Mouse (Mus musculus): ENCODE data around the gene Tbc1d22b. TPM values are rescaled to one million over a fixed set of nuclear protein-coding genes. Genes with fewer than 3 reads are reported as not detected.

Gene Tbc1d22b
- total and polyA plus RNA-seq, 3 experiments, result 8.0 to 53.8 (median 30.7) TPM

- no peak for TF ChIP-seq ZNF384 (IDR thresholded peaks at IDR 0.05; ENCODE audit: low read depth, low read length)
Observed at GRCm38 (mm10) chr17:29541419-29541818, 8.2 kb upstream of the Tbc1d22b start (continued).

DNA sequence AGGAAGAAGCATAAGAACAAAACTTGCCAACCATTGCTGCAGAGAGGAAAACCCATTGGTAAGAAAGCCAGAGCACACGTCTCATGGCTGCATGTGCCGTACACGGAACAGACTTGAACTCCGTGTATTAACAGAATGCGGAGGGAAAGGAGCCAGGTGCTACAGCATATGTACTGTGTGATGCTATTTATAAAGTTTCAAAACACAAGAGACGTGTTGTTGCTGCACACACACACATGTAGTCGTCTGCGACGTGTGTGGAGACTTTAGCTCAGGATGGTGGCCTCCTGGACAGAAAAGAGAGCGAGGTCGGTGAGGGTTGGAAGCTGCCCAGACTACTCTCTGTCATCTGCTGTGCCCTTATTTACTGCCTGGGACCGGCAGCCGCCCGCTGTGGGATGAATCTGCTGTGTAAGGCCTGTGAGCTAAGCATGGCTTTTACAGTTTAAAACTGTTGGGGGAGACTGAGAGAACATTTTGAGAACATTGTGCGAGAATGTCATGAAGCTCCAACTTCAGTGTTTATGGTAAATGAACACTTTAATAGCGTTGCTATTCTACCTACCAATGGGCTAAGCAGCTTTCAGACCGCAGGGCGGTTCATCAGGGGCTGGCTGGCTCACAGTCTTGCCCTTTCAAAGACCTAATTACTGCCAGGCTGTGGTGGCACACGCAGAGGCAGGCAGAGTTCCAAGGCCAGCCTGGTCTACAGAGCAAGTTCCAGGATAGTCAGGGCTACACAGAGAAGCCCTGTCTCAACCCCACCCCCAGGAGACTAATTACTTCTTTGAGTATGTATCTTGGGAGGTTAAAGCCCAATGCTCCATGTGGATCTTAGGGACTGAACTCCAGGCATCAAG lies 6.5 kb upstream of the Tbc1d22b start:
- H3K79me2 ChIP-seq (ENCODE audit: control insufficient read depth, insufficient read depth, low read length, poor library complexity), result no peaks in the 10 kb centered on the region
- H3K27me3 ChIP-seq (ENCODE audit: control insufficient read depth in 1 of 2, insufficient read depth in 2 of 2, low read length in 2 of 2), result no peaks in the 10 kb centered on the region
- TF ChIP-seq SMC3 (IDR thresholded peaks at IDR 0.05; ENCODE audit: low read depth, low read length), result no peak
- TF ChIP-seq CHD1 (IDR thresholded peaks at IDR 0.05; ENCODE audit: low read depth, low read length), result no peak
- no peak for TF ChIP-seq UBTF (IDR thresholded peaks at IDR 0.05; ENCODE audit: borderline replicate concordance, insufficient read depth, low read depth, low read length)
- no peak for TF ChIP-seq TAL1 (IDR thresholded peaks at IDR 0.05; ENCODE audit: low read length)
- TF ChIP-seq RCOR1 (IDR thresholded peaks at IDR 0.05; ENCODE audit: low read depth, low read length), result no peak
- no peak for TF ChIP-seq POLR2A (IDR thresholded peaks at IDR 0.05; ENCODE audit: control insufficient read depth in 1 of 2, insufficient read depth in 1 of 2, low read depth in 1 of 2, low read length in 2 of 2, poor library complexity in 1 of 2)
- no peak overlapping the region for H3K9ac ChIP-seq (ENCODE audit: control insufficient read depth, low read depth, low read length, poor library complexity, severe bottlenecking)
- H3K27ac ChIP-seq (ENCODE audit: control insufficient read depth, low read depth, low read length), result no peak overlapping the region
- no peaks in the 10 kb centered on the region for H3K9me3 ChIP-seq (replicated peaks; ENCODE audit: insufficient read depth, low read length)
- DNase-seq (ENCODE audit: low read depth, low spot score), result no peak
- H3K4me3 ChIP-seq (ENCODE audit: control insufficient read depth in 1 of 2, insufficient read depth in 1 of 2, low read depth in 2 of 2, low read length in 2 of 2), result no peak overlapping the region
- peaks cover 0 to 5% of the 10 kb centered on the region in 2 experiments; a peak in 2 of 4 replicates for H3K36me3 ChIP-seq (ENCODE audit: control insufficient read depth in 1 of 2, insufficient read depth in 2 of 2, low read length in 2 of 2)
- H3K4me1 ChIP-seq (ENCODE audit: control insufficient read depth in 1 of 2, insufficient read depth in 2 of 2, low read length in 2 of 2), result peaks cover 2 to 5% of the 10 kb centered on the region in 2 experiments; a peak in 2 of 4 replicates

- Histone ChIP-seq H3K36me3 (ENCODE audit: control insufficient read depth in 1 of 2, insufficient read depth in 2 of 2, low read length in 2 of 2) (peaks cover 0 to 12% of the 10 kb centered on the region in 2 experiments; a peak in 2 of 4 replicates), H3K79me2 (ENCODE audit: control insufficient read depth, insufficient read depth, low read length, poor library complexity) (no peaks in the 10 kb centered on the region), H3K27ac (ENCODE audit: control insufficient read depth, low read depth, low read length) (no peak overlapping the region), H3K4me3 (ENCODE audit: control insufficient read depth in 1 of 2, insufficient read depth in 1 of 2, low read depth in 2 of 2, low read length in 2 of 2) (no peak overlapping the region), H3K9me3 (replicated peaks; ENCODE audit: insufficient read depth, low read length) (no peaks in the 10 kb centered on the region), H3K27me3 (ENCODE audit: control insufficient read depth in 1 of 2, insufficient read depth in 2 of 2, low read length in 2 of 2) (no peaks in the 10 kb centered on the region), H3K9ac (ENCODE audit: control insufficient read depth, low read depth, low read length, poor library complexity, severe bottlenecking) (no peak overlapping the region), H3K4me1 (ENCODE audit: control insufficient read depth in 1 of 2, insufficient read depth in 2 of 2, low read length in 2 of 2) (peaks cover 7 to 10% of the 10 kb centered on the region in 2 experiments; a peak in 3 of 4 replicates)
- TF ChIP-seq POLR2A (IDR thresholded peaks at IDR 0.05; ENCODE audit: control insufficient read depth in 1 of 2, insufficient read depth in 1 of 2, low read depth in 1 of 2, low read length in 2 of 2, poor library complexity in 1 of 2) (no peak), MYC (IDR thresholded peaks at IDR 0.05; ENCODE audit: low read depth, low read length) (0 out of 2 replicates have a peak, but pooled peaks have one; percentile 51), CTCF (IDR thresholded peaks at IDR 0.05 in 2 of 3, conservative IDR thresholded peaks at IDR 0.05 in 1 of 3; ENCODE audit: control insufficient read depth in 1 of 3, insufficient read depth in 1 of 3, low read depth in 2 of 3, low read length in 3 of 3, poor library complexity in 1 of 3, severe bottlenecking in 1 of 3) (peak in 2 of 3 experiments; percentile 21 to 43; a peak in 2 of 6 replicates)
- DNase-seq (ENCODE audit: low read depth, low spot score), result peak; percentile 26
Observed at GRCm38 (mm10) chr17:29544064-29544463, 5.5 kb upstream of the Tbc1d22b start.

DNA sequence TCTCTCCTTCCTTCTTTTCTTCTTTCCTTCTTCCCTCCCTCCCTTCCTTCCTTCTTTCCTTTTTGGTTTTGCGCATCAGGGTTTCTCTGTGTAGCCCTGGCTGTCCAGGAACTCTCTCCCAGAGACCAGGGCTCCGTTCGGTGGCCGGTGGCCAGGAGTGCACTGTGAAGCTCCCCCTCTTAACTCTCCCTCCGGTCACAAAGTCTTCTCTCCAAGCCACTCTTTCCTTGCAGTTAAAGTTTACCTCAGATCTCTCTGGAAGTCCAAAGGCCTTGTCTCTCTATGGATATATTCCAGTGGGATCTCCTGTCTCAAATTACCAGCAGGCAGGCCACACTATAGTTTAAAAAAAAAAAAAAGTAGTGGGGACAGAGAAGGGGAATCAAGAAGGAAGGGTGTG lies 4.3 kb upstream of the Tbc1d22b start:
- peaks cover 0 to 13% of the 10 kb centered on the region in 2 experiments; a peak in 2 of 4 replicates for H3K36me3 ChIP-seq (ENCODE audit: control insufficient read depth in 1 of 2, insufficient read depth in 2 of 2, low read length in 2 of 2)
- H3K9me3 ChIP-seq (replicated peaks; ENCODE audit: insufficient read depth, low read length), result no peaks in the 10 kb centered on the region
- H3K27ac ChIP-seq (ENCODE audit: control insufficient read depth, low read depth, low read length), result no peak overlapping the region
- H3K4me3 ChIP-seq (ENCODE audit: control insufficient read depth in 1 of 2, insufficient read depth in 1 of 2, low read depth in 2 of 2, low read length in 2 of 2), result no peak overlapping the region
- H3K27me3 ChIP-seq (ENCODE audit: control insufficient read depth in 1 of 2, insufficient read depth in 2 of 2, low read length in 2 of 2), result no peaks in the 10 kb centered on the region
- DNase-seq (ENCODE audit: low read depth, low spot score), result no peak
- H3K4me1 ChIP-seq (ENCODE audit: control insufficient read depth in 1 of 2, insufficient read depth in 2 of 2, low read length in 2 of 2), result peaks cover 7 to 12% of the 10 kb centered on the region in 2 experiments
- no peak overlapping the region for H3K9ac ChIP-seq (ENCODE audit: control insufficient read depth, low read depth, low read length, poor library complexity, severe bottlenecking)
- peaks cover 6% of the 10 kb centered on the region for H3K79me2 ChIP-seq (ENCODE audit: control insufficient read depth, insufficient read depth, low read length, poor library complexity)
- no peak for TF ChIP-seq MEF2A (IDR thresholded peaks at IDR 0.05; ENCODE audit: extremely low read depth, insufficient replicate concordance, low read depth, low read length, poor library complexity, severe bottlenecking)
- no peak for TF ChIP-seq HCFC1 (IDR thresholded peaks at IDR 0.05; ENCODE audit: low read depth, low read length)
- no peak for TF ChIP-seq TAL1 (IDR thresholded peaks at IDR 0.05; ENCODE audit: low read length)
- no peak for TF ChIP-seq MYB (IDR thresholded peaks at IDR 0.05; ENCODE audit: low read depth, low read length)
- no peak for TF ChIP-seq RAD21 (IDR thresholded peaks at IDR 0.05; ENCODE audit: low read depth, low read length)
- TF ChIP-seq E2F4 (IDR thresholded peaks at IDR 0.05; ENCODE audit: borderline replicate concordance, low read depth, low read length), result no peak
- no peak for TF ChIP-seq ZC3H11A (IDR thresholded peaks at IDR 0.05; ENCODE audit: low read depth, low read length)
- TF ChIP-seq TCF12 (IDR thresholded peaks at IDR 0.05; ENCODE audit: low read depth, low read length), result no peak
- no peak for TF ChIP-seq MXI1 (IDR thresholded peaks at IDR 0.05; ENCODE audit: low read depth, low read length)
- no peak for TF ChIP-seq JUND (IDR thresholded peaks at IDR 0.05; ENCODE audit: low read depth, low read length)
- no peak for TF ChIP-seq KAT2A (conservative IDR thresholded peaks at IDR 0.05; ENCODE audit: low read depth, low read length)
- no peak for TF ChIP-seq CTCF (IDR thresholded peaks at IDR 0.05 in 2 of 3, conservative IDR thresholded peaks at IDR 0.05 in 1 of 3; ENCODE audit: control insufficient read depth in 1 of 3, insufficient read depth in 1 of 3, low read depth in 2 of 3, low read length in 3 of 3, poor library complexity in 1 of 3, severe bottlenecking in 1 of 3)
- TF ChIP-seq CHD1 (IDR thresholded peaks at IDR 0.05; ENCODE audit: low read depth, low read length), result no peak
- TF ChIP-seq UBTF (IDR thresholded peaks at IDR 0.05; ENCODE audit: borderline replicate concordance, insufficient read depth, low read depth, low read length), result no peak
- no peak for TF ChIP-seq MAZ (IDR thresholded peaks at IDR 0.05; ENCODE audit: low read depth, low read length)

Measured in MEL (cell line).